Mouse (Mus musculus) embryonic facial prominence, embryonic 15.5 days (tissue): ENCODE data around the gene Pif1. TPM values are rescaled to one million over a fixed set of nuclear protein-coding genes. Genes with fewer than 3 reads are reported as not detected.

Experiments used
- ATAC-seq: fragments of 200-750 bp; cut with Nextera tagmentation; 2 replicates; pipeline ENCODE4 v1.8.0; 2017; ENCODE audit warnings: low read depth, moderate TSS enrichment; ENCODE audit not compliant: insufficient number of reproducible peaks, low FRiP score, low TSS enrichment
- H3K27ac ChIP-seq: fragments of 300-500 bp; sonication (generic); replicated peaks from 2 replicates; pipeline ENCODE4 v1.5.1; 2015; ENCODE audit warnings: mild to moderate bottlenecking, inconsistent platforms
- H3K27me3 ChIP-seq: fragments of 300-500 bp; sonication (generic); 2 replicates; pipeline ENCODE4 v1.6.1; 2015; ENCODE audit warnings: inconsistent platforms
- H3K36me3 ChIP-seq: fragments of 300-500 bp; sonication (generic); 2 replicates; pipeline ENCODE4 v1.6.1; 2015; ENCODE audit warnings: mild to moderate bottlenecking, inconsistent platforms
- H3K4me1 ChIP-seq: fragments of 300-500 bp; sonication (generic); 2 replicates; pipeline ENCODE4 v1.6.1; 2015; ENCODE audit warnings: inconsistent platforms
- H3K4me2 ChIP-seq: fragments of 300-500 bp; sonication (generic); replicated peaks from 2 replicates; pipeline ENCODE4 v1.6.1; 2015; ENCODE audit warnings: mild to moderate bottlenecking, inconsistent platforms
- H3K4me3 ChIP-seq: fragments of 300-500 bp; sonication (generic); replicated peaks from 2 replicates; pipeline ENCODE4 v1.5.1; 2015; ENCODE audit warnings: mild to moderate bottlenecking, inconsistent platforms
- H3K9ac ChIP-seq: fragments of 300-500 bp; sonication (generic); 2 replicates; pipeline ENCODE4 v1.6.1; 2015; ENCODE audit warnings: inconsistent platforms
- H3K9me3 ChIP-seq: fragments of 300-500 bp; sonication (generic); replicated peaks from 2 replicates; pipeline ENCODE4 v1.6.1; 2016; ENCODE audit warnings: inconsistent platforms
- WGBS: fragments of 180-500 bp; shearing (Covaris S2); methylation state at CpG from one replicate; pipeline ENCODE4 v1.1.7; 2015; 5-methylcytosine and 5-hydroxymethylcytosine counted together
- polyA plus RNA-seq: library from polyadenylated mRNA; unstranded; fragments of >200 nt; fragmentation: Nextera tagmentation; extraction: Ambion mirVana; gene quantifications from 2 replicates; pipeline ENCODE4 v1.2.1, GENCODE M21; 2015

Gene Pif1
- polyA plus RNA-seq, 1 experiment from 2014 or later, result 11.5 TPM

GRCm38 (mm10) chr9:65603401-65604102 lies 16.6 kb downstream of the Pif1 start:
- Histone ChIP-seq H3K4me1 (no peaks in the 10 kb centered on the region; the same call in none of the 2 replicates), H3K9ac (no peak overlapping the region), H3K4me3 (no peak overlapping the region), H3K27me3 (no peaks in the 10 kb centered on the region), H3K36me3 (no peaks in the 10 kb centered on the region), H3K9me3 (no peaks in the 10 kb centered on the region), H3K4me2 (no peak overlapping the region), H3K27ac (no peak overlapping the region)
- 50% methylated on average over 8 of the region's 8 CpGs for WGBS
- no peak for ATAC-seq

- ATAC-seq, result peak; percentile 67
- H3K27me3 ChIP-seq, result no peaks in the 10 kb centered on the region
- no peak overlapping the region for H3K27ac ChIP-seq
- H3K4me1 ChIP-seq, result no peaks in the 10 kb centered on the region; the same call in none of the 2 replicates
- H3K36me3 ChIP-seq, result no peaks in the 10 kb centered on the region
- no peak overlapping the region for H3K9ac ChIP-seq
- H3K4me2 ChIP-seq, result peak overlapping the region; percentile 52
- H3K9me3 ChIP-seq, result no peaks in the 10 kb centered on the region
- 0 out of 2 replicates have a peak overlapping the region, but pooled peaks have one; percentile 13 for H3K4me3 ChIP-seq
- 6% methylated on average over 9 of the region's 9 CpGs for WGBS
These were observed 18.6 kb downstream of the Pif1 start for GRCm38 (mm10) chr9:65605471-65606136.

- Histone ChIP-seq H3K4me2 (no peak overlapping the region), H3K36me3 (no peaks in the 10 kb centered on the region), H3K27me3 (no peaks in the 10 kb centered on the region), H3K27ac (no peak overlapping the region), H3K4me1 (no peaks in the 10 kb centered on the region; the same call in none of the 2 replicates), H3K9me3 (no peaks in the 10 kb centered on the region), H3K9ac (no peak overlapping the region), H3K4me3 (no peak overlapping the region)
- 41% methylated on average over 9 of the region's 9 CpGs for WGBS
- no peak for ATAC-seq
These were observed 19.6 kb downstream of the Pif1 start for GRCm38 (mm10) chr9:65606321-65607109.

GRCm38 (mm10) chr9:65607120-65607519 lies 20.2 kb downstream of the Pif1 start:
- Histone ChIP-seq H3K9me3 (no peaks in the 10 kb centered on the region), H3K36me3 (no peaks in the 10 kb centered on the region), H3K4me3 (no peak overlapping the region), H3K27ac (no peak overlapping the region), H3K27me3 (no peaks in the 10 kb centered on the region), H3K9ac (no peak overlapping the region), H3K4me1 (no peaks in the 10 kb centered on the region; the same call in none of the 2 replicates), H3K4me2 (no peak overlapping the region)
- no peak for ATAC-seq
- 36% methylated on average over 2 of the region's 2 CpGs for WGBS

- Histone ChIP-seq H3K4me1 (no peaks in the 10 kb centered on the region), H3K27me3 (no peaks in the 10 kb centered on the region), H3K27ac (no peak overlapping the region), H3K4me2 (no peak overlapping the region), H3K36me3 (no peaks in the 10 kb centered on the region), H3K9ac (no peak overlapping the region), H3K4me3 (no peak overlapping the region), H3K9me3 (no peaks in the 10 kb centered on the region)
- WGBS, result 90% methylated on average over 5 of the region's 5 CpGs
- ATAC-seq, result no peak
These were observed 25.1 kb downstream of the Pif1 start for GRCm38 (mm10) chr9:65611969-65612486.

GRCm38 (mm10) chr9:65613098-65613497 lies 26.1 kb downstream of the Pif1 start:
- Histone ChIP-seq H3K9ac (no peak overlapping the region), H3K27me3 (no peaks in the 10 kb centered on the region), H3K27ac (no peak overlapping the region), H3K36me3 (no peaks in the 10 kb centered on the region), H3K4me2 (no peak overlapping the region), H3K4me3 (no peak overlapping the region), H3K4me1 (no peaks in the 10 kb centered on the region), H3K9me3 (no peaks in the 10 kb centered on the region)
- 39% methylated on average over 2 of the region's 2 CpGs for WGBS
- no peak for ATAC-seq

- no peak overlapping the region for H3K4me3 ChIP-seq
- 52% methylated on average over 3 of the region's 3 CpGs for WGBS
- no peak for ATAC-seq
These were observed 32.4 kb downstream of the Pif1 start for GRCm38 (mm10) chr9:65619311-65619710.

GRCm38 (mm10) chr9:65621196-65621595 lies 34.2 kb downstream of the Pif1 start:
- H3K4me3 ChIP-seq, result no peak overlapping the region
- H3K4me1 ChIP-seq, result no peaks in the 10 kb centered on the region
- no peaks in the 10 kb centered on the region for H3K9me3 ChIP-seq
- no peak overlapping the region for H3K4me2 ChIP-seq
- no peak overlapping the region for H3K27ac ChIP-seq
- 87% methylated on average over 4 of the region's 4 CpGs for WGBS
- no peaks in the 10 kb centered on the region for H3K36me3 ChIP-seq
- no peak overlapping the region for H3K9ac ChIP-seq
- ATAC-seq, result no peak
- H3K27me3 ChIP-seq, result no peaks in the 10 kb centered on the region

More at GRCm38 (mm10) chr9:65619311-65619710, 32.4 kb downstream of the Pif1 start:
- H3K9ac ChIP-seq, result no peak overlapping the region
- H3K27ac ChIP-seq, result no peak overlapping the region
- no peak overlapping the region for H3K4me2 ChIP-seq
- H3K9me3 ChIP-seq, result no peaks in the 10 kb centered on the region
- H3K36me3 ChIP-seq, result no peaks in the 10 kb centered on the region
- no peaks in the 10 kb centered on the region for H3K27me3 ChIP-seq
- no peaks in the 10 kb centered on the region for H3K4me1 ChIP-seq

GRCm38 (mm10) chr9:65621666-65622065 lies 34.7 kb downstream of the Pif1 start:
- no peak for ATAC-seq
- WGBS, result 71% methylated on average over 2 of the region's 2 CpGs
- no peak overlapping the region for H3K4me2 ChIP-seq
- H3K9ac ChIP-seq, result no peak overlapping the region
- H3K9me3 ChIP-seq, result no peaks in the 10 kb centered on the region
- H3K4me3 ChIP-seq, result no peak overlapping the region
- no peaks in the 10 kb centered on the region for H3K36me3 ChIP-seq
- no peaks in the 10 kb centered on the region for H3K27me3 ChIP-seq
- no peak overlapping the region for H3K27ac ChIP-seq
- H3K4me1 ChIP-seq, result no peaks in the 10 kb centered on the region

- Histone ChIP-seq H3K9me3 (no peaks in the 10 kb centered on the region), H3K9ac (no peak overlapping the region), H3K4me1 (no peaks in the 10 kb centered on the region), H3K36me3 (no peaks in the 10 kb centered on the region), H3K4me2 (no peak overlapping the region), H3K27ac (no peak overlapping the region), H3K4me3 (no peak overlapping the region), H3K27me3 (peaks cover 8% of the 10 kb centered on the region; the same call in 1 of the 2 replicates)
- no peak for ATAC-seq
- WGBS, result 83% methylated on average over 5 of the region's 5 CpGs
These were observed 35.9 kb downstream of the Pif1 start for GRCm38 (mm10) chr9:65622826-65623225.

- no peak overlapping the region for H3K4me3 ChIP-seq
- H3K4me1 ChIP-seq, result peaks cover 5% of the 10 kb centered on the region
- no peak overlapping the region for H3K27ac ChIP-seq
- H3K9ac ChIP-seq, result no peak overlapping the region
- H3K36me3 ChIP-seq, result no peaks in the 10 kb centered on the region
- WGBS, result 59% methylated on average over 2 of the region's 2 CpGs
- no peak overlapping the region for H3K4me2 ChIP-seq
- no peak for ATAC-seq
- no peaks in the 10 kb centered on the region for H3K9me3 ChIP-seq
- H3K27me3 ChIP-seq, result peaks cover 20% of the 10 kb centered on the region
These were observed 37.3 kb downstream of the Pif1 start for GRCm38 (mm10) chr9:65624266-65624665.
